Mouse (Mus musculus) hindbrain, embryonic 13.5 days (tissue): ENCODE measurements around the gene Tnfrsf1b. TPM values are rescaled to one million over a fixed set of nuclear protein-coding genes. Genes with fewer than 3 reads are reported as not detected.

Experiments used
- ATAC-seq: fragments of 200-750 bp; cut with Nextera tagmentation; 2 replicates; pipeline ENCODE4 v1.8.0; 2017; ENCODE audit warnings: moderate TSS enrichment; ENCODE audit not compliant: low FRiP score
- H3K27ac ChIP-seq: fragments of 300-500 bp; sonication (generic); 2 replicates; pipeline ENCODE4 v1.5.1; 2015; ENCODE audit warnings: inconsistent platforms, mild to moderate bottlenecking, moderate library complexity
- H3K27me3 ChIP-seq: fragments of 300-500 bp; sonication (generic); 2 replicates; pipeline ENCODE4 v1.6.1; 2015; ENCODE audit warnings: mild to moderate bottlenecking, inconsistent platforms
- H3K36me3 ChIP-seq: fragments of 300-500 bp; sonication (generic); 2 replicates; pipeline ENCODE4 v1.6.1; 2015; ENCODE audit warnings: mild to moderate bottlenecking, inconsistent platforms
- H3K4me1 ChIP-seq: fragments of 300-500 bp; sonication (generic); replicated peaks from 2 replicates; pipeline ENCODE4 v1.6.1; 2015; ENCODE audit warnings: inconsistent platforms
- H3K4me2 ChIP-seq: fragments of 300-500 bp; sonication (generic); 2 replicates; pipeline ENCODE4 v1.6.1; 2015; ENCODE audit warnings: inconsistent platforms, mild to moderate bottlenecking, moderate library complexity
- H3K4me3 ChIP-seq: fragments of 300-500 bp; sonication (generic); 2 replicates; pipeline ENCODE4 v1.5.1; 2015; ENCODE audit warnings: mild to moderate bottlenecking, inconsistent platforms
- H3K9ac ChIP-seq: fragments of 300-500 bp; sonication (generic); 2 replicates; pipeline ENCODE4 v1.6.1; 2015; ENCODE audit warnings: mild to moderate bottlenecking, inconsistent platforms
- H3K9me3 ChIP-seq: fragments of 300-500 bp; sonication (generic); 2 replicates; pipeline ENCODE4 v1.6.1; 2016; ENCODE audit warnings: inconsistent platforms
- WGBS: fragments of 180-500 bp; shearing (Covaris S2); methylation state at CpG from one replicate; pipeline ENCODE4 v1.1.7; 2015; 5-methylcytosine and 5-hydroxymethylcytosine counted together
- polyA plus RNA-seq: library from polyadenylated mRNA; unstranded; fragments of >200 nt; fragmentation: Nextera tagmentation; extraction: Ambion mirVana; gene quantifications from 2 replicates; pipeline ENCODE4 v1.2.1, GENCODE M21; 2015

Tnfrsf1b gene
- polyA plus RNA-seq: 3.2 and 4.1 TPM in 2 replicates

DNA sequence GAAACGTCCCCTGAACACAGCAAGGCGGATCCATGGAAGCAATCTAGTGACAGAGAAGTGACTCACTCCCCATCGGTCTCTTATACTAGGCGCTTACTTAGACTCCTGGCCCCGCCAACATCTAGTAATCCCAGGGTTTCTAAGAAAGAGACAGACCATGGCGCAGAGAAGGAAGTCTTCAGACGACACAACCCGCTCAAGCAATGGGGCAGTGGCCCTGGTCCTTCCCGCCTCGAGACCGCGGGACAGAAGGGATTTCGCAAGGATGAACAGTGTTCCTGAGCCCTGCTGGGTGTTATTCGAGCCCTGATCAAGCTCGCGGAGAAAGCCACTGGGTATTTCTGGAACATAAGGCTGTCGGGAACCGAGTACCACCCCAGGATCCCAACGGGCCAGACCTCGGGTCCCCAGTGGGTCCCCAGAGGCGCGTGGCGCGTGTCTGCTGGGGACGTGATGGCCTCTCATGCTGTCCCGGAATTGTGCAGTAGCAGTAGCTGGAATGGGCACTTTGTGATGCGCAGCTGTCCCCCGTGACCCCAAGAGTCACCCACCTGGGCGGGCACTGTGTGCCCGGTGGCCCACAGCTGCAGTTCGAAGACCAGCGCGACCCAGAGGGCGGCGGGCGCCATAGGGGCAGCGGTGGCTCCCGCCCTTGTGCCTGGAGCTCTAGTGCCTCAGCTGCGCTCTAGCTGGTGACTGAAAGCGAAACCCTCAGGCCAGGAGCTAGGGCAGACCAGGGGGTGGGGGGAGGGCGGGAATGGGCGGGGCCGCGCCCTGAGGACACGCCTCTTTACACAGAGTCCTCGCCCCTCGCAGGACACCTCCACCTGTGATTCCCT lies at the start of gene Tnfrsf1b:
Gene Tnfrsf1b, minus strand, starts transcription at position 698 of the 839 bp plus-strand sequence.
- peak within 1 kb of the TSS; percentile 72 for H3K4me2 ChIP-seq
- 1% methylated on average over 47 of the region's 47 CpGs for WGBS
- peak; percentile 77 for ATAC-seq
- no peak within 1 kb of the TSS for H3K27ac ChIP-seq
- peak within 1 kb of the TSS; percentile 66 for H3K9ac ChIP-seq
- peak within 1 kb of the TSS; percentile 44 for H3K4me3 ChIP-seq
- no peaks in the 10 kb centered on the region for H3K9me3 ChIP-seq
- H3K36me3 ChIP-seq: no peaks in the 10 kb centered on the region
- H3K27me3 ChIP-seq: peaks cover 40% of the 10 kb centered on the region
- H3K4me1 ChIP-seq: peaks cover 11% of the 10 kb centered on the region

DNA sequence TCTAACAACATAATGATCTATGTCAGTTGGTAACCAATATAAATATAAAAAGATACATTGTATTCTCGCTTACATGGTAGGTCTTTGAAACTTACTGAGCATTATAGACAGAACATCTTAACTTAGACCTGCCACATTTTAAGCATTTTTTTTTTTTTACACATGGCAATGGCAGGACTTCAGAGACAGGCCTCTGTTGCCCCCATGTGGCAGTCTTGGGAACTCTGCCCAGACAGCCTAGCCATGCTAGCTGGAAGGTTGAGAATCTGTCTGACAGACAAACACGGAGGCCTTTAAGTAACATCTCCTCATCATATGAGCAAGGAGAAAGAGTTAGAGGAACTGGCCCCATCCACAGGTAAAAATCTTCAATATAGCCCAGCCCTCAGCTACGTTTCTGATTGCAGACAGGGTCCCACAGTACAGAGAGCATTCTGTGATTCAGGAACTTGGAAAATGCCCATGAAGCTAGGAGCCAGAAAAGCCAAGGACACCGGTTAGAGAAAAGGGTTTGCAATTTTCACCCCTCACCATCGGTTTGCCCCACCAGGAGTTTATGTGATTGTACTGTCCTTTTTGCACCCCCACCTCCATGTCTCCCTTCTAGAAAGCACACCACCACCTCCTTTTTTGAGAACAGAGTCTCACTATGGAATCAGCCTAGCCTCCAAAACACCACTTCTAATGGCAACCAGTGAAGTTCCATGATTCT lies 49.1 kb upstream of the Tnfrsf1b start:
- WGBS: 52% methylated on average over 5 of the region's 5 CpGs
- Histone ChIP-seq H3K4me1 (no peaks in the 10 kb centered on the region), H3K27me3 (no peaks in the 10 kb centered on the region), H3K27ac (no peak overlapping the region), H3K4me3 (no peak overlapping the region), H3K9ac (no peak overlapping the region), H3K4me2 (no peak overlapping the region), H3K9me3 (no peaks in the 10 kb centered on the region), H3K36me3 (no peaks in the 10 kb centered on the region)
- no peak for ATAC-seq

DNA sequence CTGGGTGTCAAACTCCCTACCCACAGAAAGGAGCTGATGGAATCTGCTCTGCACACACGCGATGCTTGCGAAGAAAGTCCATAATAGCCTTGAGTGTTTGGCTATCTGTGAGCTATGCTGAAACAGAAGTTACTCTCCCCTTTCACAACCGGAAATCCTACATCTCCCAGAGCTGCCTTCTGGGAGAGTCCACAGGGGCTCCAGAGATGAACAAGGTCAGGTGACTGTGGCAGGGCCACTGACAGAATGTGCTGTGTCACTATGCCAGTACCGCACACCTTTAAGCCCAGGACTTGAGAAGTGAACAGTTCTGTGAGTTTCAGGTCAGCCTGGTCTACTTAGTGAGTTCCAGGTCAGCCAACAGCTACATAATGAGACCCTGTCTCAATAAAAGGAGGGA lies 47.9 kb upstream of the Tnfrsf1b start:
- WGBS: 90% methylated on average over 5 of the region's 5 CpGs
- Histone ChIP-seq H3K4me1 (no peaks in the 10 kb centered on the region), H3K9ac (no peak overlapping the region), H3K27ac (no peak overlapping the region), H3K27me3 (no peaks in the 10 kb centered on the region), H3K4me3 (no peak overlapping the region), H3K36me3 (no peaks in the 10 kb centered on the region), H3K4me2 (no peak overlapping the region), H3K9me3 (no peaks in the 10 kb centered on the region)
- ATAC-seq: no peak

DNA sequence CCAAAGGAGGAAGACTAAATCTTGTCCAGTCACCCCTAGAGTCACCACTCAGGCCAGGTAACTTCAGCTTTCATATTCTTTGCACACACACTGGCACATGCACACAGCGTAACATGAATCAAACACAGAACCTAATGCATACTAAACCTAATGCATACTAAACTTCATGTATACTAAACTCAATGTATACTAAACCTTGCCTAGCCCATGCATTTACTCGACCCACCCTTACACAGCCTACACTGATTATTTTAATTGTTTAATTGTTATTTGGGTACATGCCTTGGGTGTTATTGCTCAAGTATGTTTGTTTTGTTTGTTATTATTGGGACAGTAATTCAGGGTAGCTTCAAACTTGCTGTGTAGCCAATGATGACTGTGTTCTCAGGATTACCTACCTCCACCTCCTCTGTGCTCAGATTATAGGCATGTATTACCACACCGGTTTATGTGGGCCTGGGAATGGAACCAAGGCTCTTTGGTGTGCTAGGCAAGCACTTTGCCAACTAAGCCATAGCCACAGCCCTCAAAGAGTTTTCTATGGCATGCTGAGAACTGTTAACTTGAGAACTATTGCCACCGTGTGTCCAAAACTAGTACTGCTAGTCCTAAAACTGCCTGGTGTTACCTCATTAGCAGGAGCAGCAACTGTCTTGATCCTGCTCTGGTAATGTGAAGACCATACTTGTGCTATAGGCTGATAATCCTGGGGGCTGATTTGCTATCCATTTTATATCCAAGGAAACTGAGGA lies 39.9 kb upstream of the Tnfrsf1b start:
- no peak overlapping the region for H3K27ac ChIP-seq
- no peaks in the 10 kb centered on the region for H3K4me1 ChIP-seq
- H3K4me2 ChIP-seq: no peak overlapping the region
- no peaks in the 10 kb centered on the region for H3K9me3 ChIP-seq
- no peak overlapping the region for H3K4me3 ChIP-seq
- WGBS: 57% methylated on average over 4 of the region's 4 CpGs
- H3K27me3 ChIP-seq: no peaks in the 10 kb centered on the region
- H3K36me3 ChIP-seq: no peaks in the 10 kb centered on the region
- no peak overlapping the region for H3K9ac ChIP-seq
- peak; percentile 69 for ATAC-seq

DNA sequence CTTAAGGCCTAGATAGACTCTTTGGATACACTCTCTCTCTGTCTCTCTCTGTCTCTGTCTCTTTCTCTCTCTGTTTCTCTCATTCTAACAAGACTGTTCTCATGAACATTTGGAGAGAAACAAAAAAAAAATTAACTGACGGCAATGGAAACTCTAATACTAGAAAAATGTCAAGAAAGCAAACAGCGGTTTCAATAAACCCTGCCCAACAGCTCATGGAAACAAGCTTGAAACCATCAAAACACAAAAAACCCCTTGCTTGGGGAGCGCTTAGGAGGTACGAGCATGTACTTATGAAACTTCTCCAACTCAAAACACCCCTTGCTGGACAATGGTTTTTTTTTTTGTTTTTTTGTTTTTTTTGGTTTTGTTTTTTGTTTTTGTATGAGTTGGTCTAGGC lies 38.0 kb upstream of the Tnfrsf1b start:
- no peaks in the 10 kb centered on the region for H3K4me1 ChIP-seq
- ATAC-seq: no peak
- H3K36me3 ChIP-seq: no peaks in the 10 kb centered on the region
- no peak overlapping the region for H3K9ac ChIP-seq
- 93% methylated on average over 4 of the region's 4 CpGs for WGBS
- H3K9me3 ChIP-seq: peaks cover under 1% of the 10 kb centered on the region; the same call in 1 of the 2 replicates
- H3K4me2 ChIP-seq: no peak overlapping the region
- H3K27ac ChIP-seq: no peak overlapping the region
- H3K27me3 ChIP-seq: no peaks in the 10 kb centered on the region
- H3K4me3 ChIP-seq: no peak overlapping the region

DNA sequence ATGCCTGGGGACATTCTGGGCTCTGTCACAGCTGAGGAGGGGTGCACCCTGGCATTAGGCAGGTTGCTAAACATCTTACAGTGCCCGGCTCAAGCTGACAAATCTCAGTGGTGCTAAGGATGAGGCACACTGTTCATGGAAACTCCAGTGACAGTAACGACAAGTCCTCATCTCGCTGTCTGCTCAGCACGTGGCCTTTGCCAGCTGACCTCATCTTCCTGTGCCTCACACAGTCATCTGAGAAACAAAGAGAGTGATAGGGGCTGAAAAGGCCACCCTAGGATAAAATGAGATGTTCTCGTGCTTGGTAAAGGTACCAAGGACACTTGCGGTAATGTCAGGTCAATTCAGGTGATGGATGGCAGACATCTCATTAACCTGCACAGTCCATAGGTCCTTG lies 36.8 kb upstream of the Tnfrsf1b start:
- H3K27me3 ChIP-seq: no peaks in the 10 kb centered on the region
- H3K4me2 ChIP-seq: no peak overlapping the region
- no peak for ATAC-seq
- H3K4me3 ChIP-seq: no peak overlapping the region
- no peak overlapping the region for H3K9ac ChIP-seq
- H3K4me1 ChIP-seq: no peaks in the 10 kb centered on the region
- WGBS: 66% methylated on average over 6 of the region's 6 CpGs
- peaks cover 3% of the 10 kb centered on the region; the same call in 1 of the 2 replicates for H3K9me3 ChIP-seq
- H3K27ac ChIP-seq: no peak overlapping the region
- no peaks in the 10 kb centered on the region for H3K36me3 ChIP-seq

DNA sequence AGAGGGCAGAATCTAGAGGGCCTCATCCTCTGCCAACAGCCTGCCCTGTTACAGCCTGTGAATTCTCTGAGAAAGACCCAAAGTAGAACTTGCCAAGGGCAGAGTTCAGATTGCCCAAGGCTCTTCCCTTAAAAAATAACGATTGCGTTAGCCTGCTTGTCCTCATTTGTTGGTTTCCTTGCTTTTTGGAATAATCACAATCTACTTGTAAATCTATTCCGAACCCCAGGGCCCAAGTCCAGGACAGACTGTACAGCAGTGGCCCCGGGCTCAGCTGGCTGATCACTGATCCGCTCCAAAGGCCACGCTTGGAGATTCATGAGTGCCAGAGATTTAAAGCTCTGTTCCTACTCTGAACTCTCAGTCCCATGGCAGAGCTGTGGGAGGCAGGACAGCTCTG lies 34.3 kb upstream of the Tnfrsf1b start:
- Histone ChIP-seq H3K27me3 (no peaks in the 10 kb centered on the region), H3K36me3 (no peaks in the 10 kb centered on the region), H3K9me3 (peaks cover 3% of the 10 kb centered on the region; the same call in 1 of the 2 replicates), H3K9ac (no peak overlapping the region), H3K4me1 (no peaks in the 10 kb centered on the region), H3K4me3 (no peak overlapping the region), H3K27ac (no peak overlapping the region), H3K4me2 (no peak overlapping the region)
- ATAC-seq: no peak
- WGBS: 90% methylated on average over 6 of the region's 6 CpGs

DNA sequence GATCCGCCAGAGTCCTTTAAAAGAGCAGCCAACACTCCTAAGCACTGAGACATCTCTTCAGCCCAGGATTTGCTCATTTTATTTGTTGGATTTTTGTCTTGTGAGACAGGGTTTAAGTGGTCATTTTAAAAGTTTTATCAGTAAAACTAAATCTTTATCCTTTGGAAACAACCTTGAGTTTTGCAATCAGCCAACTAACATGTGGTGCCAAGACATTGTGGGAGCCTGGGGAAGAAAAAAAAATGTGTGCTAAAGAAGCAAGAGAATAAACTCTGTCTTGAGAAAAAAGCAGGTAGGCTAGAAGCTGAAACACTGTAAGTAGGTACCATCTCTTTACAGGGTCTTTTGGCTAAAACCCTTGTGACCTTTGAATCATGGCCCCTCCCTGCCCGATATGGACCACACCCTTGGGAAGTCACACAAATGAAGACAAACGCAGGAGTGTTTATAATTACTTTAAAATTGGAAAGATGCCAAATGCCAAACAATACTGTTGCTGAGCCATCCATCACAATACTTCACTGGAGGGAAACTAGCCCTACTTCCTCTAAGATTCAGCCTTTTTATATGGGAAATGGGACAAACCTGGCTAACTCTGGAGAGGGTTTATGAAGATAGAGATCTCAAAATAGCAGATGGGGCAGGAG lies 32.2 kb upstream of the Tnfrsf1b start:
- Histone ChIP-seq H3K27ac (no peak overlapping the region), H3K4me3 (no peak overlapping the region), H3K9me3 (peaks cover 3% of the 10 kb centered on the region; the same call in 1 of the 2 replicates), H3K4me1 (no peaks in the 10 kb centered on the region), H3K36me3 (no peaks in the 10 kb centered on the region), H3K9ac (no peak overlapping the region), H3K4me2 (no peak overlapping the region), H3K27me3 (no peaks in the 10 kb centered on the region)
- no peak for ATAC-seq
- 64% methylated on average over 3 of the region's 3 CpGs for WGBS

DNA sequence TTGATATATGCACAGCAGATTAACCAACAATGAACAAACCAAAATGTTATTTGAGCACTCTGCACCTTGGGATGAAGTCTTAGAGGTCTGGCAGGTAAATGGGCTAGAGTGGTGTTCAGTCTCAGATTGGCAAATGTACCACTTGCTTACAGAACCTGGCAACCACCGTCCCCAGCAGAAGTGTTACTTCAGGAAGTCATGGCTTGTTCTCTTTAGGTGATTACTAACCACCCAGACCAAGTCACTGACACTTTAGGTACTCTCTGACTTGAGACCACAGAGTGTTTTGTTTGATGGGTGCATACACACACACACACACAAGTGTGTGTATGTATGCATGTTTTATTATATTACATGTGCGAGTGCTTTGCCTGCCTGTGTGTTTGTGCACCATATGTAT lies 31.6 kb upstream of the Tnfrsf1b start:
- peaks cover 3% of the 10 kb centered on the region; the same call in 1 of the 2 replicates for H3K9me3 ChIP-seq
- H3K36me3 ChIP-seq: no peaks in the 10 kb centered on the region
- H3K4me2 ChIP-seq: no peak overlapping the region
- no peak overlapping the region for H3K4me3 ChIP-seq
- H3K4me1 ChIP-seq: no peaks in the 10 kb centered on the region
- H3K27me3 ChIP-seq: no peaks in the 10 kb centered on the region
- H3K27ac ChIP-seq: no peak overlapping the region
- no peak for ATAC-seq
- no peak overlapping the region for H3K9ac ChIP-seq
- WGBS: 95% methylated on average over 2 of the region's 2 CpGs

DNA sequence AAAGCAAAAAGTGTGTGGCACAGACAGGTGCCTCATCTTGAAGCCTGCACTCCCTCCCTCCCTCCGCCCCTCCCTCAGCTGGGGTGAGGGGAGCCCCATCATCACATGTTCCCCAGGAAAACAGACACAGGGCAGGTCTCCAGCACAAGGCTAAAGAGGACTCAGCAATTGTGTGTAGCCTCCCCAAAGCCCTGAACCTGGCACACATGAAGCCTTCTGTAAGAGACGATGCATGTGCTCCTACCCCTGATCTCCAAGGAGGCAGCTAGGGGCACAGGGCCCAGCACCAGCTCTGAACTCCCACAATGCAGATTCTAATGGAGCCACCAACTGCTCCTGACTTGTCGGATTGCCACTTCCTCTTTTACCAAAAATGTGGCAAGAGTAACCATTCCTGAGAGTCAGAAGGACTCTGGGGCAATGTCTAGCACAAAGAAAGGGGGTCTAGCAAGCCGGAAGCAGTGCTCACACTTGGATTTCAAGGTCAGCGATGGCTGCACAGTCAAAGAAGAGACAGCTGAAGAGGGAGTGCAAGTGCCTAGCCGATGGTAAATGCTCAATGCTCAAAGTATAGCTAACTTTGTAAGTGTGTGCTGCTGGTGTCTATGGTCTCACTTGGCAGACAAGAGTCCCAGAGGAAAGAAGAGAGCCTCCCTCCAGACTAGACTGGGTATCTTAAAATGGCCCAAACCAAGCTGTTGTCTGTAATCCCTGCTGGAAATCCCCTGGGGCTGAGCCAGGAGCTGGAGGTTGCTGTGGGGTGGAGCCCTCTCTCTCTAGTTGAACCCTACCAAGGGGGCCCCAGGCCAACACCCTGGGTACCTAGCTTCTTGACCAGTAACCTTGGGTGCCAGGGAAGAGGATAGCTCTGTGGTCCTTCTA lies 29.9 kb upstream of the Tnfrsf1b start:
- H3K4me2 ChIP-seq: no peak overlapping the region
- peaks cover 3% of the 10 kb centered on the region; the same call in 1 of the 2 replicates for H3K9me3 ChIP-seq
- 92% methylated on average over 6 of the region's 6 CpGs for WGBS
- H3K4me1 ChIP-seq: no peaks in the 10 kb centered on the region
- H3K27me3 ChIP-seq: no peaks in the 10 kb centered on the region
- no peak for ATAC-seq
- H3K4me3 ChIP-seq: no peak overlapping the region
- no peaks in the 10 kb centered on the region for H3K36me3 ChIP-seq
- H3K27ac ChIP-seq: no peak overlapping the region
- no peak overlapping the region for H3K9ac ChIP-seq

DNA sequence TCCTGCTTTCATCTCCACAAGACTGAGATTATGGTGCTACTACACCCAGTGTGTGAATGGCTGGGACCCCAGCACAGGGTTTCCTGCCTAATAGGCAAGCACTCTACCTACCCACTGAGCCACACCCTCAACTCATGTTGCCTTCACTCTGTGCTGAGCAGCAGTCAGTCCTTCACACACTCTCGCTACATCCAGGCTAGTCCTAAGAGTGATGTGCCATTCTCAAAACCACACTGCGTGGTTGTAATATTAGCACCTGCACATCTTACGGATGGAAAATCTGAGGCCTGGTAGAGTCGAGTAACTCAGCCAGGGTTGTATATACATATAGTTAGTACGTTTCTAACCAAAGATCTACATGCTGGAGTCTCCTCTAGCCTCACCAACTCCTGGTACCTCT lies 28.2 kb upstream of the Tnfrsf1b start:
- Histone ChIP-seq H3K4me2 (no peak overlapping the region), H3K27ac (no peak overlapping the region), H3K36me3 (no peaks in the 10 kb centered on the region), H3K4me3 (no peak overlapping the region), H3K9ac (no peak overlapping the region), H3K9me3 (peaks cover 3% of the 10 kb centered on the region; the same call in 1 of the 2 replicates), H3K4me1 (no peaks in the 10 kb centered on the region), H3K27me3 (no peaks in the 10 kb centered on the region)
- ATAC-seq: no peak
- WGBS: 95% methylated on average over 5 of the region's 5 CpGs
